9 mouse cellular contexts compared by ENCODE assay signal in the genomic region with DNA sequence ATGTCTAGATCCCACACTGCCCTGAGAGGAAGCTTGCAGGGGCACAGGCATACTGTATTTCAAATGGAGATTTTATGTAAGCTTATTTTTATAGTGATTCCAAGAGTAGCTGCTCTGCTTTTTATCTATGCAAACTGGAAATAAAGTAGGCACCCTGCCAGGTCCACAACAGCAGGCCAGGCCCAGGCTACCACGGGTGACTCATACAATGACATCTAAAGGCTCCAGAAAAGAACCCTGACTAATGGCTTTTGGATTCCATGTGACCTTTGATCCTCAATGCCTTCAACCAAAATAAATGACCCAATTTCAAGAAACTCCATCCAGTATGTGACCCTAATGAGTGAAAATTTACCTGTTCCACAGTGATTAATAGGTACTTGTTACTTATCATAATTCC.
DNase-seq lines count a peak whose midpoint lies in the region; ATAC-seq lines count a peak whose summit lies in the region.
"Had no signal": no experiment of that assay in that cellular context is flagged by ENCODE, and none has a peak within 500 bp of the region (broad histone marks: within the 10 kb centered on the region; RNA-seq: fewer than 3 reads in every experiment).

No protein-coding gene starts in this region.

- peak; percentile 18 for DNase-seq in ovary, adult 18-20 months (ENCODE audit: low spot score)
- DNase-seq in ovary, postnatal 10 days (ENCODE audit: low spot score) = no peak
- peak; percentile 72 to 73 for DNase-seq in cerebellum, adult 18-20 months
- peak; percentile 39 to 62 for DNase-seq in heart, postnatal 14 days
- no peak for DNase-seq in ovary, postnatal 36 days (ENCODE audit: low spot score)
- no peak for DNase-seq in hindbrain, embryonic 14.5 days (ENCODE audit: low spot score)
- no peak for DNase-seq in thymus, postnatal 10 days (ENCODE audit: low spot score in 2 of 2)

- ATAC-seq in stomach, embryonic 15.5 days (ENCODE audit: insufficient read depth, low FRiP score, low read depth) = peak; percentile 67; the same call in 1 of the 2 replicates
- ATAC-seq in hindbrain, embryonic 14.5 days (ENCODE audit: low FRiP score) = no peak

- peak overlapping the region; percentile 60; the same call in 1 of the 2 replicates for H3K27ac ChIP-seq in stomach, embryonic 15.5 days
- no peak overlapping the region for H3K27ac ChIP-seq in hindbrain, embryonic 14.5 days
- H3K27ac ChIP-seq: limb, embryonic 13.5 days had no signal

- WGBS in stomach, embryonic 15.5 days = 0% methylated on average over 1 of the region's 1 CpGs
- 3% methylated on average over 1 of the region's 1 CpGs for WGBS in hindbrain, embryonic 14.5 days

- H3K4me1 ChIP-seq in stomach, embryonic 15.5 days = peaks cover 24% of the 10 kb centered on the region
- H3K4me1 ChIP-seq in hindbrain, embryonic 14.5 days (replicated peaks; ENCODE audit: control insufficient read depth, insufficient read depth, low read length) = peaks cover 46% of the 10 kb centered on the region

- H3K9me3 ChIP-seq in stomach, embryonic 15.5 days = no peaks in the 10 kb centered on the region
- no peaks in the 10 kb centered on the region for H3K9me3 ChIP-seq in hindbrain, embryonic 14.5 days (ENCODE audit: control insufficient read depth, low read length)
- H3K9me3 ChIP-seq: limb, embryonic 13.5 days had no signal

- no peaks in the 10 kb centered on the region for H3K27me3 ChIP-seq in stomach, embryonic 15.5 days (replicated peaks)
- H3K27me3 ChIP-seq in hindbrain, embryonic 14.5 days (ENCODE audit: control insufficient read depth, insufficient read depth, low read length) = no peaks in the 10 kb centered on the region

- H3K9ac ChIP-seq in stomach, embryonic 15.5 days = no peak overlapping the region
- H3K9ac ChIP-seq in hindbrain, embryonic 14.5 days = no peak overlapping the region
- H3K9ac ChIP-seq: limb, embryonic 13.5 days had no signal

- H3K36me3 ChIP-seq in stomach, embryonic 15.5 days = no peaks in the 10 kb centered on the region
- no peaks in the 10 kb centered on the region for H3K36me3 ChIP-seq in hindbrain, embryonic 14.5 days (replicated peaks; ENCODE audit: control insufficient read depth, insufficient read depth)
- H3K36me3 ChIP-seq: limb, embryonic 13.5 days had no signal

- no peak overlapping the region for H3K4me2 ChIP-seq in stomach, embryonic 15.5 days
- no peak overlapping the region for H3K4me2 ChIP-seq in hindbrain, embryonic 14.5 days (replicated peaks)
- H3K4me2 ChIP-seq: limb, embryonic 13.5 days had no signal

- H3K4me3 ChIP-seq in stomach, embryonic 15.5 days (replicated peaks) = no peak overlapping the region
- H3K4me3 ChIP-seq in hindbrain, embryonic 14.5 days (replicated peaks; ENCODE audit: low read length) = no peak overlapping the region
- H3K4me3 ChIP-seq: limb, embryonic 13.5 days had no signal

- intact Hi-C loops in heart, postnatal 14 days (cut with DNase I) = no loop called here

Comparison
In these comparisons a context has a peak if more than half of its experiments do, and no peak if none do; other contexts are left out.
1. DNase-seq: peak in ovary, adult 18-20 months (single experiment), cerebellum, adult 18-20 months (2 of 2) and heart, postnatal 14 days (2 of 2); none in ovary, postnatal 10 days (single experiment), ovary, postnatal 36 days (single experiment), hindbrain, embryonic 14.5 days (single experiment) and thymus, postnatal 10 days (0 of 2).